Mouse (Mus musculus) ZHBTc4 (cell line): ENCODE data around the gene Fam120a.

ENCODE experiments used
- DNase-seq: peaks from one replicate; pipeline ENCODE4 v3.0.0-alpha.2; 2011; ENCODE audit warnings: low read depth, low spot score

The Fam120a gene

GRCm38 (mm10) chr13:48967956-48968749 lies at the start of gene Fam120a:
Gene Fam120a, minus strand, starts transcription at chr13:48968017.
- peak; percentile 88 for DNase-seq

- DNase-seq, result no peak
Measured at GRCm38 (mm10) chr13:49017375-49017774, 49.6 kb upstream of the Fam120a start.

GRCm38 (mm10) chr13:49016311-49016761 lies 48.5 kb upstream of the Fam120a start:
- peak; percentile 37 for DNase-seq

- peak; percentile 93 for DNase-seq
Measured at GRCm38 (mm10) chr13:49015366-49016306, 47.8 kb upstream of the Fam120a start.

- peak; percentile 94 for DNase-seq
Measured at GRCm38 (mm10) chr13:49013206-49013794, 45.5 kb upstream of the Fam120a start.

GRCm38 (mm10) chr13:49001691-49002090 lies 33.9 kb upstream of the Fam120a start:
- DNase-seq, result no peak

GRCm38 (mm10) chr13:48998591-48998990 lies 30.8 kb upstream of the Fam120a start:
- peak; percentile 87 for DNase-seq

- DNase-seq, result no peak
Measured at GRCm38 (mm10) chr13:48996731-48997130, 28.9 kb upstream of the Fam120a start.

GRCm38 (mm10) chr13:48994903-48995302 lies 27.1 kb upstream of the Fam120a start:
- peak; percentile 76 for DNase-seq

GRCm38 (mm10) chr13:48992914-48993313 lies 25.1 kb upstream of the Fam120a start:
- no peak for DNase-seq

GRCm38 (mm10) chr13:48990138-48990537 lies 22.3 kb upstream of the Fam120a start:
- no peak for DNase-seq

GRCm38 (mm10) chr13:48982482-48983098 lies 14.8 kb upstream of the Fam120a start:
- no peak for DNase-seq

GRCm38 (mm10) chr13:48979069-48979468 lies 11.3 kb upstream of the Fam120a start:
- DNase-seq, result no peak

GRCm38 (mm10) chr13:48977858-48978257 lies 10.0 kb upstream of the Fam120a start:
- no peak for DNase-seq

GRCm38 (mm10) chr13:48974699-48975098 lies 6.9 kb upstream of the Fam120a start:
- DNase-seq, result no peak

- DNase-seq, result no peak
Measured at GRCm38 (mm10) chr13:48974266-48974665, 6.4 kb upstream of the Fam120a start.

GRCm38 (mm10) chr13:48973231-48973630 lies 5.4 kb upstream of the Fam120a start:
- DNase-seq, result no peak

- DNase-seq, result peak; percentile 90
Measured at GRCm38 (mm10) chr13:48971033-48971432, 3.2 kb upstream of the Fam120a start.

- DNase-seq, result peak; percentile 89
Measured at GRCm38 (mm10) chr13:48970566-48970965, 2.7 kb upstream of the Fam120a start.

GRCm38 (mm10) chr13:48968750-48969088 lies 902 bp upstream of the Fam120a start:
- DNase-seq, result no peak
